Mouse (Mus musculus) embryonic fibroblast, embryonic 13.5 days (primary cell): ENCODE data around the gene Leo1.

Experiments used
- CTCF ChIP-seq: IDR thresholded peaks from 2 replicates; pipeline ENCODE4 v1.5.1; 2011; ENCODE audit warnings: mild to moderate bottlenecking, control low read depth, low read length, moderate library complexity, borderline replicate concordance; ENCODE audit not compliant: insufficient read depth
- POLR2A ChIP-seq: IDR thresholded peaks from 2 replicates; pipeline ENCODE4 v1.6.1; 2011; ENCODE audit warnings: low read depth, mild to moderate bottlenecking, control low read depth, low read length, moderate library complexity

GRCm38 (mm10) chr9:75466641-75467040 is 25.3 kb downstream of the Leo1 start:
- no peak for TF ChIP-seq POLR2A
- no peak for TF ChIP-seq CTCF
